Mouse (Mus musculus): ENCODE results near the gene Fam57a.

- peak; percentile 39 for TF ChIP-seq CTCF (IDR thresholded peaks at IDR 0.05; ENCODE audit: control insufficient read depth, insufficient read depth, insufficient read length)
- no peak for TF ChIP-seq MAX (IDR thresholded peaks at IDR 0.05)
- no peak for TF ChIP-seq USF1 (IDR thresholded peaks at IDR 0.05; ENCODE audit: low read depth)
- TF ChIP-seq FOSL1 (IDR thresholded peaks at IDR 0.05; ENCODE audit: insufficient read depth, low read length, poor library complexity, severe bottlenecking) = no peak
- TF ChIP-seq CEBPB (IDR thresholded peaks at IDR 0.05; ENCODE audit: low read depth) = no peak
These were observed 73.9 kb downstream of the Fam57a start for GRCm38 (mm10) chr11:76253145-76253917.
